Mouse (Mus musculus): ENCODE measurements around the gene 2700049A03Rik.

The 2700049A03Rik gene

GRCm38 (mm10) chr12:71184396-71184795 lies 47.7 kb downstream of the 2700049A03Rik start:
- DNase-seq = no peak

- no peak for DNase-seq
These were observed 56.1 kb downstream of the 2700049A03Rik start for GRCm38 (mm10) chr12:71192705-71193104.

- peak in 1 of 2 experiments; percentile 25 for DNase-seq
These were observed 61.0 kb downstream of the 2700049A03Rik start for GRCm38 (mm10) chr12:71197671-71198070.

- DNase-seq = no peak
These were observed 65.1 kb downstream of the 2700049A03Rik start for GRCm38 (mm10) chr12:71201753-71202152.

GRCm38 (mm10) chr12:71204303-71204702 lies 67.7 kb downstream of the 2700049A03Rik start:
- DNase-seq = no peak

- DNase-seq = no peak
These were observed 80.5 kb downstream of the 2700049A03Rik start for GRCm38 (mm10) chr12:71217191-71217590.

GRCm38 (mm10) chr12:71217866-71218522 lies 81.3 kb downstream of the 2700049A03Rik start:
- DNase-seq = peak; percentile 25 to 33

GRCm38 (mm10) chr12:71222761-71223160 lies 86.1 kb downstream of the 2700049A03Rik start:
- DNase-seq = no peak

- DNase-seq = no peak
These were observed 91.1 kb downstream of the 2700049A03Rik start for GRCm38 (mm10) chr12:71227769-71228168.

GRCm38 (mm10) chr12:71228925-71229649 lies 92.4 kb downstream of the 2700049A03Rik start:
- DNase-seq = no peak

GRCm38 (mm10) chr12:71231561-71231960 lies 94.9 kb downstream of the 2700049A03Rik start:
- DNase-seq = no peak

GRCm38 (mm10) chr12:71233426-71233825 lies 96.8 kb downstream of the 2700049A03Rik start:
- no peak for DNase-seq

- no peak for DNase-seq
These were observed 100.4 kb downstream of the 2700049A03Rik start for GRCm38 (mm10) chr12:71237074-71237473.

- no peak for DNase-seq
These were observed 106.1 kb downstream of the 2700049A03Rik start for GRCm38 (mm10) chr12:71242791-71243190.

GRCm38 (mm10) chr12:71244766-71245390 lies 108.2 kb downstream of the 2700049A03Rik start:
- DNase-seq = peak in 1 of 2 experiments; percentile 33

GRCm38 (mm10) chr12:71247191-71247590 lies 110.5 kb downstream of the 2700049A03Rik start:
- DNase-seq = no peak

GRCm38 (mm10) chr12:71249348-71249747 lies 112.7 kb downstream of the 2700049A03Rik start:
- DNase-seq = no peak

GRCm38 (mm10) chr12:71252509-71253167 lies 116.0 kb downstream of the 2700049A03Rik start:
- no peak for DNase-seq

- no peak for DNase-seq
These were observed 118.1 kb downstream of the 2700049A03Rik start for GRCm38 (mm10) chr12:71254779-71255178.

- no peak for DNase-seq
These were observed 121.7 kb downstream of the 2700049A03Rik start for GRCm38 (mm10) chr12:71258196-71258920.

GRCm38 (mm10) chr12:71264211-71264610 lies 127.6 kb downstream of the 2700049A03Rik start:
- DNase-seq = no peak

- DNase-seq = no peak
These were observed 132.7 kb downstream of the 2700049A03Rik start for GRCm38 (mm10) chr12:71269367-71269766.

Measured in kidney, postnatal 25 days (tissue).